Mouse (Mus musculus) adrenal gland, postnatal 10 days (tissue): ENCODE measurements at regions not wholly inside any gene's neighbourhood (a gene's known extent, or its start where the extent isn't known, plus 50 kb on each side); places are given as distances from the start of the nearest gene placed in this dataset.

ENCODE experiments used
- DNase-seq: peaks from one replicate; pipeline ENCODE4 v3.0.0; 2021; ENCODE audit warnings: mixed read lengths

GRCm38 (mm10) chr10:111745116-111745515, 227.3 kb upstream of the Krr1 start:
- no peak for DNase-seq

GRCm38 (mm10) chr10:111746067-111746878, 226.2 kb upstream of the Krr1 start:
- no peak for DNase-seq

- DNase-seq = no peak
Measured at GRCm38 (mm10) chr10:111746879-111747477, 225.5 kb upstream of the Krr1 start.

GRCm38 (mm10) chr10:111748482-111748881, 224.0 kb upstream of the Krr1 start:
- DNase-seq = no peak

GRCm38 (mm10) chr10:111753646-111754045, 218.8 kb upstream of the Krr1 start:
- no peak for DNase-seq

- DNase-seq = no peak
Measured at GRCm38 (mm10) chr10:111755964-111756363, 216.5 kb upstream of the Krr1 start.

- no peak for DNase-seq
Measured at GRCm38 (mm10) chr10:111756528-111756927, 215.9 kb upstream of the Krr1 start.

GRCm38 (mm10) chr10:111757689-111758088, 214.8 kb upstream of the Krr1 start:
- no peak for DNase-seq

- DNase-seq = no peak
Measured at GRCm38 (mm10) chr10:111759505-111759904, 213.0 kb upstream of the Krr1 start.

- no peak for DNase-seq
Measured at GRCm38 (mm10) chr10:111762751-111763528, 209.5 kb upstream of the Krr1 start.

- DNase-seq = no peak
Measured at GRCm38 (mm10) chr10:111767011-111767720, 205.3 kb upstream of the Krr1 start.

GRCm38 (mm10) chr10:111767813-111768455, 204.5 kb upstream of the Krr1 start:
- DNase-seq = no peak

GRCm38 (mm10) chr10:111769486-111770002, 202.9 kb upstream of the Krr1 start:
- DNase-seq = no peak

GRCm38 (mm10) chr10:111770027-111770426, 202.4 kb upstream of the Krr1 start:
- DNase-seq = peak; percentile 56

- DNase-seq = peak; percentile 37
Measured at GRCm38 (mm10) chr10:111771010-111771409, 201.5 kb upstream of the Krr1 start.

GRCm38 (mm10) chr10:111777559-111777958, 194.9 kb upstream of the Krr1 start:
- no peak for DNase-seq

GRCm38 (mm10) chr10:111778111-111778510, 194.4 kb upstream of the Krr1 start:
- no peak for DNase-seq

GRCm38 (mm10) chr10:111779956-111780355, 192.5 kb upstream of the Krr1 start:
- DNase-seq = no peak

- DNase-seq = no peak
Measured at GRCm38 (mm10) chr10:111782195-111782810, 190.2 kb upstream of the Krr1 start.

- DNase-seq = no peak
Measured at GRCm38 (mm10) chr10:111783496-111783895, 189.0 kb upstream of the Krr1 start.
